Mouse (Mus musculus): ENCODE results near the gene Lmod3.
A peak's percentile ranks its signal among the peaks of the same experiment; 100 is the strongest.

Lmod3 gene

DNA sequence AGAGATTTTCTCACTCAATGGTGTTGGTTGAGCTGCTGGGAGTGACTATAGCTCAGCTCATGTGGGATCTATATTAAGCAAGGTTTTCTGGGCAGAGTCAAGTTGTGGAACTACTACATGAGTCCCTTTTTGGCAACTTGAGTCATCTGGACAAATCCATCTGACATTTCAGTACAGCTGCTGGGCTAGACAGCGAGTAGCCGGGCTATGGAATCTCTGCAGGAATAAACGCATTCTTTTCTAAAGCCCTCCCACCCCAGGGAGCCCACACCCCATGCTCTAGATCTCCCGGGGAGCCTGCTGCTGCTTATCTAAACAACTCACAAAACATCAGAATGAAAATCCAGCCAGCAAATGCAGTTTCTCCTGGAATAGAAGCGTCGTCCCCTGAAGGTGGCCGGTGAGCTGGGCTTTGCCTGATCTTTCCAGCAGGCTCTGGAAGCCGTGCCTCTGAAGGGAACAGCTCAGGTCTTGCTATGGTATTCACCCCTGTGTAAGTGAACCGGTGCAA lies at the start of gene Lmod3:
Gene Lmod3 (minus strand): TSS at position 49 of the 511 bp plus-strand sequence.
- no peak for DNase-seq

DNA sequence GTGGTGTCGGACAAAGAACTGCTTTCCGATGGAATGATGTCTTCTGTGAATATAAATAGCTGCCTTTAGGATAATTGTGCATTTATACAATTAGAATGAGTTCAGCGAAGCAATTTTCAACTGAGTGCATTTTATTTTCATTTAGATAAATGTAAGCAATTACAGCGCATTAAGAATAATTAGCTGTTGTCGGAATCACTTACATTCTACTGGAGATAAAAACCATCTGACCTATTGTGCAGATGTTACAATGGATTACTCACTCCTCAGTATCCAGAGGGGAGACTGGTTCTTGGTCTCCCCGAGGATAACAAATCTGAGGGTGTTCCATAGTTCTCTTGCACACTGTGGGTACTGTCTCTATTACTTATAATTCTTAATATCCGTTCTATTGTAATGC lies 49.7 kb upstream of the Lmod3 start:
- DNase-seq: no peak

DNA sequence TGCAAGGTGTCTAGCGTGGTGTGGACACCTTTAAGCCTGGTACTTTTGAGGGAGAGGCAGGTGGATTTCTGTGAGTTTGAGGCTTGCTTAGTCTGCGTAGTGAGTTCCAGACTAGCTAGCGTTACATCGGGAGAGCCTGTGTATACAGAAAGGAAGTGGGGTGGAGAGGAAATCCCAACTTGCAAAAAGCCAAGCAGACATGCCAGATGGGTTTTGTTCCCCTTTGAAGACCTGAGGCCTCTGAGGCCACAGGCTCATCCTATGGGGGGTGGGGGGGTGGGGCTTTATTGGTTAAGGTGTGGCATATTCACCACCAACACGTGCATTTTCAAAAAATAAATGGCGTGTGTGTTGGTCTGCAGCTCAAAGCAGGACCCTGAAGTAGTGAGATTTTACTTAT lies 48.1 kb upstream of the Lmod3 start:
- no peak for DNase-seq

DNA sequence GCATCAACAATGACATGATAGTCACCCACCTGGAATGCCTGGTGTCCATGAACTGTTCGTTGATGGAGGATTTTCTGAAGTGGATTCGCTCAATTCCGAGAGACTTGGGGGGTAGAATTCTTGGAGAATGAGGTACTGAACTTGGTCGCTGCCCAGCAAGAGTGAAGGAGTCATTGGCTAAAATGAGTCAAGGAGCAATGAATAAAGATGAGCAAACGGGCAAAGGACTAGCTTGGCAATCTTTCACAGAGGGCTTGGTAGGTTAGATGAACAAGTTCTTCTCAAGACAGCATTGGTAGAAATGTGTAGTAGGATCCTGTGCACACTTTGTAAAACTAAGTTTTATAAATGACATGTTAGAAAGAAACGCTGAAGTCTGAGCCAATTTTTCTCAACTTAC lies 47.6 kb upstream of the Lmod3 start:
- DNase-seq: no peak

DNA sequence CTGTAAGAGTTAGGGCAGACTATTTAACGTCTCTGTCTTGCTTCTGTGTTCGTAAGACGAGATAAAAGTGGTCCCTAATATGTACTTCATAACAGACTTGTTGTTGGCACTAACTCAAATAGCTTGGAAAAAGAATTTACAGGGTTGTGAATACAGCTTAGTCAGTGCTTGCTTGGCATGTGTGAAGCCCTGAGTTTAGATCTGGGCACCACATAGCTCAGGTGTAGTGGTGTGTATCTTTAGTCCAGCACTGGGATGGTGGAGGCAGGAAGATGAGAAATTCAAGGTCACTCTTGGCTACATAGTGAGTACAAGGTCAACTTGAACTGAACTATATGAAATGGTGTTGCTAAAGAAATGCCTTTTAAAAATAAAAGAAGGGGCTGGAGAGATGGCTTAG lies 44.6 kb upstream of the Lmod3 start:
- no peak for DNase-seq

DNA sequence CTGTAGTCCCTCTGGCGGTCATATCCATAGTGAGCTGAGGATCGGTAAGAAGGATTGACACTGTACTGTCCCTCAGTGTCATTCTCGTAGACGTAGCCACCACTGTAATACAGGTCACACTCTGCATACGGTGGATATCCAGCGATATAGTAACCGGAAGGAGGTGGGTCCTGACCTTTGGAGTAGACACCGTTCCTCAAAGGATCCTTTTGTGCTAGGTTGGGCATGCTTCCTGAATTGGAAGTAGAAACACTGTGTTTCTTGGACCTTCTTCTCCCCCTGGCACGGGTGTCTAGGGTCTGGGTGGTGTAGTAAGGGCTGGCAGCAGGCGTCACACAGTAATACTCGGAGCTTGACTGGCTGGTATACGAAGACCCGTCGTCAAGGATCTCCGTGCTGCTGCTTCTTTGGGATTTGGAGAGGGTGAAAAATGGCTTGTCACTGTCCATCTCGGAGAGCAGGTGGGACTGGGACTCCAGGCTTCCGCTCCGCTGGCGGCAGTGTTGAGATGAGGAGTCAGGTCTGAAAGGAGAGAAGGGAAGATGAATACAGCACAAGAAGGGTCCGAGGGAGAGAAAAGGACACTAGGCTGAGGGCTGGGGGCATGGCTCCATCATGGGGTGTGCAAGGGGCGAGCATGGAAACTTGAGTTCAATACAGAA lies 43.4 kb upstream of the Lmod3 start:
- DNase-seq: no peak

DNA sequence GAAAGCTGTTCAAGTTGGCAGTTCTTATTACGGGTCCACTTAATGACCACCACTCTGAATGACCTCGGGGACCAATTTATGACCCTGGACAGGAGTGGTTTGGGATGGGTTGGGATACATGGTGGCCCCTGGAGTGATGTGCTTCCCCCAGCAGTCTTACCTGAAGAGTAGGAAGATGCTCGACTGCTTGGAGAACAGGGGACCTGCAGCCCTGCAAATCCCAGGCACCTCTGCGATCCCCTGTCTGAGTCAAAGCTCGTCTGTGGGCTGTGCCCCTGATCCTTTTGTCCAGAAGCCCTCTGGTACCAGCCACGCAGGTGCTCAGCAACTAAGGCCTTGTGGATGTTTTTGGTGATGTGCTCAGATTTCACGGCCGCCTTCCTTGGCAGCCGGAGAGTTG lies 42.9 kb upstream of the Lmod3 start:
- DNase-seq: no peak

DNA sequence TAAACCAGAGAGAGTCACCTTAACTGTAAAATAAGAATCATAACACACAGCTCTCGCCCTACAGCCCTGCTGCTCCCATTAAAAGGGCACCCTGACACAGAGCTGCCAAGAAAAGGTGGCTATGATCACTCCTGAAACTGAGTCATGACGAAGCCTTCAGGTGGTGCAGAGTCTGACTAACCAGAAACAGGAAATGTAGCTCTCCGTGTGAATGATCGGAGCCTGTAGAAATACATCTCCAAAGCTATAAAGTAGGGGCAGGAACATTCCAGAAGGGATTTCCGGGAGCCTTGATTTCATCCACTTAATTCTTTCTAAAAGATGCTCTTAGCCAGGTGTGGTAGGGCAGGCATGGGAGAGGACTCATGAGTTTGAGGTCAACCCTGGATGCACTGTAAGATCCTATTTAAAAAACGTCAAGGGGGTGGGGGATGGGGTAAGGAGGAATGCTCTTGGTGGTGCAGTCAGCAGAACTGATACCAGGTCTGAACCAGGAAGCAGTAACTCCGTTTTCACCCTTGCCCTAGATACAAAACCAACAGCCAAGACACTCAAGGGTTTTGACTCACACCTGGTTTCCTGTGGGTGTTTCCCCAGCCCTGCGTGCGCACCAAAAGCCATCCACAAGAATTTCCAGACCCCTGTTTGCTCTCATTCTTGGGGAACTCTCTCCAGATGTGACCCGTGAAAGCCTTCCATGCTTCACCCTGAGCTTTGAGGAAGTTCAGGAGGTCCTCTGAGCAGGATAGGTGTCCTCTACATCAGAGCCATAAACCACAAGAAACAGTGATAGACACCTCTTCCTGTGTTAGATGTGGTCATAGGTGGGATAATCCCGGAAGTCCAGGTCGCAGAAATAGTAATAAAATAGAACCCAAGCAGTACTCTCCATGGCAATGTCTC lies 41.4 kb upstream of the Lmod3 start:
- DNase-seq: no peak

DNA sequence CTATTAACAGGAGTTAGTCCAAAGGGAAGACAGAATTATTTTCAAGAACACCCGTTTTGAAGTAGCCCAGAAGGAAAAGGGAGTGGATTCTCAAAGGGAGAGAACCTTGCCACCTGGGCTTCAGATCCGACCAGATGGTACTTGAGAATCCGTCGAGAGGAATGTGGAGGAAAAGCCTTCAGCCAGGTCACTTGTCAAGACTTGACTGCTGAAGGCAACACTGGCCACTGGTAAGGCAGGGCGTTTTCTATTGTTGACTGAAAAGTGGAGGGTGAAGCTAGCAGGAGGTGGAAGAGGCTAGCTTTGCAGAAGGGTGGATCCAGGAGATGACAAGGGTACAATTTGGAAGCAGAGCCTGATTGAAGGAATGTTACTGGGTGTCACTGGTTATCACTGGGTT lies 40.3 kb upstream of the Lmod3 start:
- no peak for DNase-seq

DNA sequence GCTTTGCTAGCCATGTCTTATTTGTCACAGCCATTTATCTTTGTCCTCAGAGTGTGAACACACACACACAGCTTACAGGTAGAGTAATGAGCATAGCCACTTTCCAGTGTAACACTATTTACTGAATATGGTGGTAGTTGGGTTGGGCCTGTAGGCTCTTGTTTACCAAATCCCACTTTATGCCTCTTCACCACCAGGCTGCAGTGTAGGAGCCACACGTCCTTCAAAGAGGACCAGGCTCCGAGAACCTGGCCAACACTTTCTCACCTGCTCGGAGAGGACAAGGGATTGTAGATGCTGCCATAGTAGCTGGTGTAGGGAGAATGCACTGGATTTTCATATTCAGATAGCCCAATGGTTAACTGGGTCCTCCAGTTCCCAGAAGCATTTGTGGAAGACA lies 39.5 kb upstream of the Lmod3 start:
- no peak for DNase-seq

DNA sequence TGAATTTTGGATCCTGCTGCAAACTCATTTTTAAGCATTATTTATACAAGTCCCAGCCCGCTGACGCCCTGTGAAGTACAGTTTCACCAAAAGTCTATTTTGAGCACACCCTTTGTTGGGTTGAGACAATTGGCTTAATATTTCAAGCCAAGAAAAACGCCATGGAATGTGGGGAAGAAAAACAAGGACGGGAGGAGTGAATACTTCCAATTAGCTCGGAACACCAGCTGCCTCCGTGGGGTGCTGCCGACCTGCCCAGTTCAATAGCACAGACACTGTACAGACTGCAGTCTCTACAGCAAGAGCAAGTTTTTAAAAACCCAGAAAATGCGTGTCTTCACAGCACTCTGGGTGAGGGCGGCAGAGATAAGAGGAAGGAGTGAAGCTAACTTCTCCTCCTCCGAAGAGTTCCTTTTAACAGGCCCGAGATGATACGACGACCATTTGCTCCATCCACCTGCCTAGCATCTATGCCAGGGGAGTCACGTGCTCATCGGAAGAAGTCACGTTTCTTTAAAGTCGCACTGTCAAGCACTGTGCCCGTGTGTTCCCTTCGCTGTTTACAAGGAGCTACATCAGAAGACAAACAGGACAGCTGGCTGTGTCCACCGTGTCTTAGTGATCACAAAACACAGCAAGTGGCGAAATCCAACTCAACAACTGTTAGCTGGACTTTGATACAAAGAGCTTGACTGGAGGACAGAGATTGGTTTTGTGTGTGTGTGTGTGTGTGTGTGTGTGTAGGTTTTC lies 38.8 kb upstream of the Lmod3 start:
- no peak for DNase-seq

DNA sequence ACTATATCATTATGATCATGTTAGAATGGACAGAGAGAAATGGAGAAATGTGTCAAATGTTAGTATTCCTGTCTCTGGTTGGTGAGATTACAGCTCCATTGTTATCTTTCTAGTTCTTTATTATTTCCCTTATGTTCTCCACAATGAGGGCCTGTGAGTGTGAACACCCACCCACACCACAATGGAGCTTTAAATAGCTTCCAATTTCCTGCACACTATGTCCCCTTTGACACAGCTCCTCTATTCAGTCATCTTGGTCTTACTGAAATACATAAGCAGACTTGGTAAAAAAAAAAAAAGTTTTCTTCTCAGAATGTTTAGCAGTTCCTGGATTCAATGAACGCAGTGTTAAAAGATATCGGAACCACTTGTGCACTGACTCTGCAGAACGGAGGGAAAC lies 38.1 kb upstream of the Lmod3 start:
- no peak for DNase-seq

DNA sequence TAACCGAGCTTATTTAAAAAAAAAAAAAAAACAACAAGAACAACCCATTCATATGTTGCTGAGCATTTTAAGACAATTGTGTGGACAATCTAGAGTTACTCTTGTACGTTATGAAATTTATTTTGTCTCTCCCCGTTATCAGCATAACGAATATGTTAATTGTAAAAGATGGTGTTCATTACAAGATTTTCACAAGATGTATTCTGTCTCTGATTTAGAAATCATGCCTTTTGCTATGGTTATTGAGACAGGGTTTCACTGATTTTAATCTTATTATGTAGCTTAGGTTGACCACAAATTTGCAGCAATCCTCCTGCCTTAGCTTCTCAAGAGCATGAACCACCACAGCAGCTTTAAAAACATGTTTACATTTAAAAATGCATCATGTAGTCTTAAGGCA lies 37.3 kb upstream of the Lmod3 start:
- DNase-seq: no peak

DNA sequence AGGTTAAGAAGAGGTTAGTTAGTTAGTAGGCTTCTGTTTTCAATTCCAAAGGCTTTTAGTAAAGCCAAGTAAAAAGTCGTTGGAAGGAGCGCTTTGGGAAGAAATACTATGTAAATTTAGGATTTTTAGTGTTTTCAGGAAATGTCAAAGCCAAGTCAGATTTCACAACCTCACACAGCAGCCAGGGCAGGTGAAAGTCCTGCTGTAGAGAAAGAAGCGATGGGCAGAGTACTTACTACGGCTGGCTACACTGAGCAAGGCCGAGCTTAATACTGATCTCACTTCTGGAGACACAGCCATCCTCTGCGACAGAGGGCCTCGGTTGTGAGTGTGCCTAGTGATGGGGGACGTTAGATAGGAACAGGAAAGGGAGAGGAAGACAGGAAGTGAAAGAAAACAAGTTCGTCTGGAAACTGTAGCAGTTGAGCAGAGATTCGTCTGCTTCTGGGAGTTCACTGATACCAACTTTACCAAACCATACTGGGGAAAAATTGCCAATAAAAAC lies 36.8 kb upstream of the Lmod3 start:
- no peak for DNase-seq

DNA sequence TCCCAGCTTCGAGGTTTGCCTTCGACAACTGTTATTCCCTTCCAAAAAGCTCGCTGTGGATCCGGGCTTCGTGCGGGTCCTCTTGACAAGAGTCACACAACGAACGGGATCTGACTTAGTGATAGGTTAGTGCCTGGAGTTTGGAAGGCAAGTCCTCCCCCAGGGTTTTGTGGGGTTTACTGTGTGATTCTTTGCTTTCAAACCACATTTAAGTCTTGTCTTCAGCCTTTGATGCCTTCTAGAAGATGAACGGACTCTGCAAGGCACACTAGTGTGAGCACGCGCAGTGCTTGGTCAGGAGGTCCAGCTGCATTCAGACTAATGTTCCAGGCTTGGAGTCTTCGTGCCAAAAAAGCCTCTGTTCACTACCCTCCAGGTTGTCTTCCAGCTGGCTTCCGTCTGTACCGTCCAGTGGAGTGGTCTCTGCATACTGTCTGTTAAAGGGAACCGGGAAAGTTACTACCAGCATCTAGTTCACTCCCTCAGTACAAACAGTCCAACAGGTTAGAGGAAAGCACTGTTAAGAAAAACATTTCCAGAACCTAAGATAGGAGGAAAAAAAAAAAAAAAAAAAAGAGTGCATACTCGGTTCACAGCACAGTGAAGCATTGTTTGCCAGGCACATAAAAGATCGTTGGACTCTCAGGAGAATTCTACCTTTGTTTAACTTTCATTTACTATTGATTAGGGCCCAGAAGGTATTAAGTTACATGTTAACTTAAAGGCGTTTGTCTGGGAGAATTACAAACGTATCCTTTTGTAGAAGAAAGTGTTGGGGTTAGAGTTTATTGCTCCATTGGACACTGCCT lies 35.7 kb upstream of the Lmod3 start:
- no peak for DNase-seq

DNA sequence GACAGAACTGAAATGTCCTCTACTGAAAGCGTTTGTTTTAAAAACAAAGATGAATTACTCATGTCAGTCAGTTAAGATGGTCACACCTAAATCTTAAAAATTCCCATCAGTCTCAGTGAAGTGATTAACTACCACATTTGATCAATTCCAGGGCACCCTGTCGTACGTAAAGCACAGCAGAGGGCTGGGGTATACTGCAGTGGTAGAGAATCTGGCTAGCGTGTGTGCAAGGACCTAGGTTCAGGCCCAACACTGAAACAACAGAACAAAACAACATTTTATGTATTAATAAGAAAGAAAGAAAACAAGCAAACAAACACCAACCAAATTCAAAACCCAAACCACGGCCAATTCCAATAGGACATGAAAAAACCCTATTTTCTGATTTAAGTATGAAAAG lies 33.8 kb upstream of the Lmod3 start:
- DNase-seq: no peak

DNA sequence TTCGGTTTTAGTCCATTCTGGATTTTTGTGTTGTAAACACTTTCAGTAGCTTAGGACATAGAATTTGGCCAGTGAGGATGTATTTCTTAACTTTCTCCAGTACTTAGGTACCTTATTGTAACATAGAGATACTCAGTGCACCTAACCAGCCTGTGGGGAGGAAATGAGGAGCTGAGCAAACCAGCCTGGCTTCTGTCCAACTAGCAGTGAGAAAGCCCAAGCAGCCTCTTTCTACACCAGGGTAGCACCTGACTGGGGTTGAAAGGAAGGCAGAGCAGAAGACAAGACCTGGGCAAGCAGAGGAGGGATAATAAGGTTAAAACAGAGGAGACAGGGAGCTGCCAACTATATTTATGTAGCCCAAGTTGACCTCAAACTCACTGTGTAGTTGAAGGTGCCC lies 31.1 kb upstream of the Lmod3 start:
- DNase-seq: no peak

DNA sequence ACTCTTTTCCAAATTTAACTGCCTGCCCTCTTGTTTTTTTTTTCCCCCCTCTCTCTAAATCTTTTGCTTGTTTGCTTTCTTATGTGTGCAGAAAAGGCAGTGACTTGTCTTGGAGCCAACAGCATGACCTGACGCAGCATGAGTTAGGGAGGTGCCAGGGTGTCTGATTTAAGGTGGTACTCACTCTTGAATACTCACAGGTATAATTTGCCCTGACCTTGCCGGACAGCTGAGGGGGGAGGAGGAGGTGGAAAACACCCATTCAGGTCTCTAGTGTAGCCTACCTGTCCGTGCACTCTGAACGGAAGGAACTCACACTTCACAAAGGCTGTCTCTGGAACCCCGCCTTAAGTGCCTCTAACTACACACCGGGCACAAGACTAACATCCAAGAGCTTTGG lies 26.3 kb upstream of the Lmod3 start:
- no peak for DNase-seq

DNA sequence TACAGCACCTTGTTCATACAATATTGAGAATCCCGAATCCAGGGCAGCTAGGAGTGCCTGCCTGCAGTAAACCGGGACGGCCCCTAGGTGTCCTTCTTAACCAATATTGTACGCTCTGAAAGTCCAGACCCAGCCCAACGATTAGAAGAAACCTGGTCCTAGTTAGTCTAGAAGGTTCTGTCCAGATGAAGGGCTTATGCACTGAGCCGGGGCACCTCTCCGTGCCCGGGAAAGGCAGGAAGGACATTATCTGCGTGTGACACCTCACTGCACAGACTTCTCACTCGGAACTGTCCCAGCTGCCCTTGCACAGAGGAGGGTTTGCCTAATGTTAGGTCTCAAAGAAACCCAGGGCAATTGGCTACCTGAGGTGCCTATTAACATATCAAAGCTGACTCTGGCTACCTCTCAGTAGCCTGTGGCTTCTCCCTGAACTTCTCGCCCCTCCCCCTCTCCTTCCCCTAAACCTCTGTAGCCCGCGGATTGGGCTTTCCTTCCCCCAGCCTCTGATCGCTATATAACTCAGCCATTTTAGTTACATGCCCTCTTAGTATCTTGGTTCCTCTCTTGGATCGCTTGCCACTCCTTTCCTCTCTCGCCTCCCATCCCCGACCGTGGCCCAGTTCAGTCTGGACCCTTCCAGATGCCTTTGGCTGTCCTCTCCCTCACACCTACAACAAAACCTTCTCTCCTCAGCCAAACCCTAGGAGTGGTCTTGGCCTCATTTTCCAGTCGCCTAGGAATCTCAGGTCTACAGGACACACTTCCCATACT lies 25.6 kb upstream of the Lmod3 start:
- peak; percentile 78 for DNase-seq

DNA sequence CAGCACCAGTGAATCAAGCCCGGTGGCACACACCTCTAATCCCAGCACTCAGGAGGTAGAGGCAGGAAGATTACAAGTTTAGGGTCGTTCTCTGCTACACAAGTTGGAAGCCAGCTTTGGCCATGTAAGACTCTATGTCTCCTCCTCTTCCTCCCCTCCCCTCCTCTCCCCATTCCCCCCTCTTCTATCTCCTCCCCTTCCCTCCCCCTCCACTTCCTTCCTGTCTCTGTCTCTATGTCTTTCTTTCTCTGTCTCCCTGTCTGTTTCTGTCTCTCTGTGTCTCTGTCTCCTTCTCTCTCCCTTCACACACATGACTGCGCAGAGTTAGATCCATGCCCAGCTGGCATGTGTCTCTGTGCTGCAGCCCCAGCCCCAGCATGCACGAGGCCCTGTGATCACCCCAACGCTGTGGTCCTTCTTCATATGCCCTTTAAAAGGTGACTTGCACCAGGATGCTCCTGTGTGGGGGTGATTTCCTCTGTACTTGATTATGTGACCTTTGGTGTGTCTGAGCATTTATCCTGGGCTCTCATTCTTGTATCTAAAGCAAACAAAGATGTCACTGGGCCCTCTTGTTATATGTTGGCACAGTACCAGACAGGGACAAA lies 24.4 kb upstream of the Lmod3 start:
- no peak for DNase-seq

DNA sequence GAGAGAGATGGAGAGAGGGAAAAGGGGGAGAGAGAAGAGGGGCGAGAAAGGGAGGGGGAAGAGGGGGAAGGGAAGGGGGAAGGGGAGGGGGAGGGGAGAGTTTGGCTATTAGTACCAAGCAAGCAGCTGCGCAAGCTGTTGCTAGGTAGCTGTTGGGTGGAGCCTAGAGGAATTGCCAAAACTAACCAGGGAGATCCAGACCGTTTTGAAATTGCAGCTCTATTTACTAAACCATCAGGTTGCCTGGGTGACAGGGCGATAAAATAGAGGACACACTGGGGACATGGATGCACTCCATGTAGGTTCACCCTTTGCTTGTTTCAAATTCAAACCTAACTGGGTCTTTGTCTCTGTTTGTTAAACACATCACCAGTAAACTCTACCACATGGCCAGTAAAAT lies 23.8 kb upstream of the Lmod3 start:
- DNase-seq: no peak

Data from cerebellum, adult 9-10 months (tissue).